Mouse (Mus musculus): ENCODE data around the gene A4gnt.
A peak's percentile ranks its signal among the peaks of the same experiment; 100 is the strongest.
"Not testable (repeated sequence)": the region's sequence is repeated elsewhere in the genome, so short reads cannot be mapped to it uniquely, and the experiment has no call there.

Gene A4gnt

GRCm38 (mm10) chr9:99612202-99612601, at the start of gene A4gnt:
TSS of gene A4gnt (plus strand) at chr9:99612502.
- DNase-seq: no peak

- DNase-seq: no peak
Observed at GRCm38 (mm10) chr9:99563714-99564113, 48.6 kb upstream of the A4gnt start.

- peak in 1 of 2 experiments; percentile 25 for DNase-seq
Observed at GRCm38 (mm10) chr9:99568023-99568346, 44.3 kb upstream of the A4gnt start.

GRCm38 (mm10) chr9:99568347-99569070, 43.8 kb upstream of the A4gnt start, which contains the start of gene Armc8:
TSS of gene Armc8 (minus strand) at chr9:99568899.
- DNase-seq: peak; percentile 86 to 94

GRCm38 (mm10) chr9:99569071-99569397, 43.3 kb upstream of the A4gnt start:
- DNase-seq: no peak

GRCm38 (mm10) chr9:99575677-99576480, 36.4 kb upstream of the A4gnt start, which contains the start of gene Dbr1:
TSS of gene Dbr1 (plus strand) at chr9:99575799.
- peak; percentile 92 to 94 for DNase-seq

- peak; percentile 33 to 34 for DNase-seq
Observed at GRCm38 (mm10) chr9:99580655-99581054, 31.6 kb upstream of the A4gnt start.

- DNase-seq: peak; percentile 44 to 57
Observed at GRCm38 (mm10) chr9:99587505-99588202, 24.6 kb upstream of the A4gnt start.

- DNase-seq: no peak
Observed at GRCm38 (mm10) chr9:99591144-99591543, 21.2 kb upstream of the A4gnt start.

- not testable (repeated sequence) for DNase-seq
Observed at GRCm38 (mm10) chr9:99599127-99599526, 13.2 kb upstream of the A4gnt start.

- DNase-seq: no peak
Observed at GRCm38 (mm10) chr9:99603566-99603965, 8.7 kb upstream of the A4gnt start.

GRCm38 (mm10) chr9:99619688-99620087, 7.4 kb downstream of the A4gnt start:
- no peak for DNase-seq

GRCm38 (mm10) chr9:99620196-99620595, 7.9 kb downstream of the A4gnt start:
- no peak for DNase-seq

- DNase-seq: no peak
Observed at GRCm38 (mm10) chr9:99622034-99622433, 9.7 kb downstream of the A4gnt start.

- DNase-seq: no peak
Observed at GRCm38 (mm10) chr9:99622966-99623365, 10.7 kb downstream of the A4gnt start.

- DNase-seq: no peak
Observed at GRCm38 (mm10) chr9:99624117-99624516, 11.8 kb downstream of the A4gnt start.

GRCm38 (mm10) chr9:99628581-99628980, 16.3 kb downstream of the A4gnt start:
- peak in 1 of 2 experiments; percentile 10 for DNase-seq

GRCm38 (mm10) chr9:99629281-99630011, 17.1 kb downstream of the A4gnt start, which contains the start of gene Dzip1l:
TSS of gene Dzip1l (plus strand) at chr9:99629496.
- DNase-seq: peak; percentile 74 to 77

- peak in 1 of 2 experiments; percentile 22 for DNase-seq
Observed at GRCm38 (mm10) chr9:99630071-99630470, 17.8 kb downstream of the A4gnt start.

GRCm38 (mm10) chr9:99630528-99631125, 18.3 kb downstream of the A4gnt start:
- peak in 1 of 2 experiments; percentile 22 for DNase-seq

GRCm38 (mm10) chr9:99631781-99632180, 19.5 kb downstream of the A4gnt start:
- DNase-seq: no peak

- no peak for DNase-seq
Observed at GRCm38 (mm10) chr9:99632264-99632663, 20.0 kb downstream of the A4gnt start.

Measured in cerebellum, adult 18-20 months (tissue).